Mouse (Mus musculus): ENCODE results near the gene Atp6v0a1.

DNA sequence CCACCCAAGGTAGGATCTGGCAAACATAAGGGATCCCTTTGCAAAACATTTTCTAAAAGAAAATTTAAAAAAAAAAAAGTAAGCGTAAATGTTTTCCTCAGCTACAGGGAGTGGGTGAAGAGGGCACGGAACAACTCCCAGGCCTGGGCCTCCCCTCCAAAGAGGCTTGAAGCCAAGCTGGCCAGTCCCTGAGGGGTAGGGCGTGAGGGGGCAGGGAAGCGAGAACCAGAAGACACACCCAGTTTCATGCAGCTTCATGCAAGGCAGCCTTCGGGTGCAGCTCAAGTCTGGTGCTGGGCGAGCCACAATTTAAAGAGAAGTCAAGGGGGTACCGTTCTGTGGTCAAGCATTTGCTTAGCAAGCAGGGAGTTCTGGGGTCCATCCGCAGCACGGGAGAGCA, 45.6 kb upstream of the Atp6v0a1 start:
- TF ChIP-seq CTCF (IDR thresholded peaks at IDR 0.05; ENCODE audit: low read depth, low read length) (no peak), POLR2A (IDR thresholded peaks at IDR 0.05; ENCODE audit: insufficient read depth, low read length) (no peak), EP300 (IDR thresholded peaks at IDR 0.05; ENCODE audit: insufficient read depth, low read depth, low read length) (no peak)
